Mouse (Mus musculus) ovary, adult 10 weeks (tissue): ENCODE results near the gene Gm10778. TPM values are rescaled to one million over a fixed set of nuclear protein-coding genes. Genes with fewer than 3 reads are reported as not detected.

Experiments used
- polyA plus RNA-seq: library from polyadenylated mRNA; stranded (reverse); fragments of 350-450 nt; fragmentation: Illumina TruSeq; extraction: RNeasy Lipid Tissue Mini Kit (QIAGEN cat#74804); gene quantifications from one replicate; pipeline ENCODE4 v1.2.3, GENCODE M21; 2014

The Gm10778 gene
- 24.8 TPM for polyA plus RNA-seq

DNA sequence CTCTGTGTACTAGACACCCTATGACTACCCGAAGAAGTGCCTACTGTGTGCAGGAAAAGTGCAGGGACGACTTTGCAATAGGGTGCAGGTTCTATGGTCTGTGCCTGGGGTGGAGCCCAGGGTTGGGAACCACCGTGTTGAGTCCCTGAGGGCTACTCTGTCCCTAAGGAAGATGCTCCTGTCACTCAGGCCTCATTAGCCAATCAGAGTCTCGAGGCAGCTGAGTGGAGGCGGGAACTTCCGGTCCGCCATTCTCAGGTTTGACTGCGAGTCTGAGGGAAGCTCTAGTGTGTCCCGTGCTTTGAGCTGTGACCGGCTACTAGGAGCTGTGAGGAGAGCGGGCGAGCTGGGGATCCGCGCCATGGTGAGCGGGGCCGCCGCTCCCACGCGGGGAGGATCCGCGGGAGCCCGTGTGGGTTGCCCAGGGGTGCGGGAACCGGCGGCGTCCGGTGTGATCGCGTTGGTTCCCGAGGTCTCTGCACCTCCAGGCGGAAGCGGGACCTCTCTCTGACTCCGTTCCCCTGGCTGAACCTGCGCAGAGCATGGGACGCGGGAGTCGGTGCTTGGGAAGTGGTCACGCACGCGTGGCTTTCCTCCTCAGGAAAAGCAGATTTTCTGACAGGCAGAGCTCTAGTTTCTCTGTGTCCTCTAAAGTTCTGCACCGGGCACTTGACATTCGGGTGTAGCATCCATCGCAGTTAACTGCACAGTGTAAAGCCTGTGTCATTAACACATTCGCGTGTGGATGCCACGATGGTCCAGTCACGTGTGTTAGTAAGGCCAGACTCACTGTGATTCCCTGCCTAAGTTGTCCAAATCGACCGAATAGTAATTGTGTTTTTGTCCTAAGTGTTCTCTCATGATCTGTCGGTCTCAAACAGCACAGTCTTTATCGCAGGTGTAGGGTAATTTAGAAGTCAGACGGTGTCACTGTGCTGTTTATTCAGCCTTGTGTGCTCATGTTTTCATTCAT, at the start of gene Gm10778:
Gm10778 (plus strand) TSS at position 257 of the 973 bp plus-strand sequence.

DNA sequence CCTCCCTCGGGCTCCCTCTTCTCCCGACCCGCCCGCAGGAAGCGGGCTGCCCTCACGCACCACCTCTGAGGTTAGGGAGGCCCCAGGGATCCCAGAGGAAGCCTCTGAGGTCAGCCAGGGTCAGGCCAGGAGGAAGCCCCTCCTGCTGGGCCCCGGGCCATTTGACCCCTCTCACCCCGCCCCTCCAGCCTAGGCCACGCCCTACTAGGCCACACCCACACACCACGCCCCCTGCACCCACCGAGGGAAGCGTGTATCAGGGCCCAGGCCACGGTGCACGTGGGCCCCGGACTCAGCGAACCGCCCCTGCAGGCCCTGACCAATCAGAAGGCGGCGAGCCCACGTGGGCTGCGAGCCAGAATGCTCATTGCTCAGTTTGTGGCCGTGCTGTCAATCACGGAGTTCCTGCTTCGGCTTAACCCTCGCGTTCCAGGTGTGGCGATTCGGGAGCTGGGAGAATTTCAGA, 48.1 kb upstream of the Gm10778 start, which contains the start of gene Tle6:
Tle6 (minus strand) TSS at position 336 of the 466 bp plus-strand sequence.

DNA sequence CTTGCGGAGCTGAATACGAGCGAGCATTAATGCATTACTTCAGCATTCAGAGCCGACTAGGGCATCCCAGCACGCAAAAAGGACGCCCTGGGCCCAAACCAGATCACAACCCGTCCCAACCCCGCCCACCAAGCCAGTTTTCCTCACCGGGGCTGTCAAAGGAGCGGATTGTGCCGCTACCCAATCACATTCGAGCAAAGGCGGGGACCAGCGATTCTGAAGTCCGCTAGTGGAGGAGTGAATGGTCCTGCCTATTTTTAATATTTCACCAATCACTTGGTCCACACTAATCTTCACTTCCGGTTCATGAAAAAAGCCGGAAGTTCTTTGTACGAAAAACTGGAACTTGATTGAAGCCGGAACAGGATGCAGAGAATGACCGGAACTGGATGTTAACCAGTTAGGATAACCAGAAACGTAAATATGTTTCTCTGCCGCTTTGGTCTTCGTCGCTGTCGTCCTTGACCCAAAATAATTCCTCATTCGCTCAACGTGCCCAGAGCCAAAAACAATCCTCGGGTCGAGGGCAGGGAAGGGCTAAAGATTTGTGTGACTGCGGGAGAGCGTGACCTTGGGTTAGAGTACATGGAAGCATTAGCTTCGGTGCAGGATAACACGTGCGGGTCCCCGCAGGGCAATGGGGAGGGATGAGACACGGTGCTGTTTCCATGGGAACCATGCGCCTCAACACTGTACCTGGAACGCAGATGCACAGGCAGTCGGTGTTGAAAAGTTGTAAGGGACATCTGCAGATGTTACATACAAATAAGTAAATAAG, 42.7 kb upstream of the Gm10778 start, which contains the start of gene BC025920:
BC025920 (plus strand) TSS at position 297 of the 778 bp plus-strand sequence.

DNA sequence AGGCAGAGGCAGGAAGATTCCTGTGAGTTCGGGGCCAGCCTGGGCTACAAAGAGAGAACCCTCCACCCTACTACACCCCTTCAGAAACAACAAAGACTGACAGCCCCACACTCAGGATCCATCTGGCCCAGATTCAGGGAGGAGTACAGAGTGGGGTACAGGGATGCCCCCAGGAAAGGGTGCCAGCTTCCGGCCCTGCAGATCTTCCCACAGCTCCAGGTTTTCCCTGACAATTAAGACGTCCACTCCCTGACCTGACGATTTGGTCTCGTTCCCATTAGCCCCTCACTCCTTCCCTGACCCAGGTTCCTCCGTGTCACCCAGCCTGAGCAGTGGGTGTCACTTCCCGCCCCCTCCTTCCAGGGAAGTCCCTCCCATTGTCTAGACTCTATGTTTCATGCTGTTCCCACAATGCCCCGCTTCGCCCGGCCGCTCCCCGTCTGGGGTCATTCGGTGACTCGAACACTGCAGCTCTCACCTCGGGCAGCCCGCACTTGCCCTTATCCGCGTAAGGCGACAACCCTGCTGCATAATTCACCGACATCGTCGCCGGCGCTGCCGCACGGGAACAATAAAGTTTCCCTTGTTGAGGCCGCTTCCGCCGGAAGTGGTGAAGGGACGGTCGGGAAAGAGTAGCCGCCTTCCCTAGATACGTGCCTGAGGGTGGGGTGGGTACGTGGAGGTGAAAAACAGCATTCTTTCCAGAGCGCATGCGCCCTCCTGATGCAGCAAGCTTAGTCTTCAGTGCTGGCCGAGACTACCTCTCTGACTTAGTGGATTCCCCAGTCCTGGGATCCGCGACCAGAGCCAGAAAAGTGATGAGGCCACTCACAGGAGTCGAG, 21.6 kb upstream of the Gm10778 start, which contains the start of gene Sirt6:
Sirt6 (minus strand) TSS at position 804 of the 842 bp plus-strand sequence.

GRCm38 (mm10) chr10:81628390-81628789, 20.5 kb upstream of the Gm10778 start, which contains the start of gene Ankrd24:
Gene Ankrd24 (plus strand): TSS chr10:81628540.

DNA sequence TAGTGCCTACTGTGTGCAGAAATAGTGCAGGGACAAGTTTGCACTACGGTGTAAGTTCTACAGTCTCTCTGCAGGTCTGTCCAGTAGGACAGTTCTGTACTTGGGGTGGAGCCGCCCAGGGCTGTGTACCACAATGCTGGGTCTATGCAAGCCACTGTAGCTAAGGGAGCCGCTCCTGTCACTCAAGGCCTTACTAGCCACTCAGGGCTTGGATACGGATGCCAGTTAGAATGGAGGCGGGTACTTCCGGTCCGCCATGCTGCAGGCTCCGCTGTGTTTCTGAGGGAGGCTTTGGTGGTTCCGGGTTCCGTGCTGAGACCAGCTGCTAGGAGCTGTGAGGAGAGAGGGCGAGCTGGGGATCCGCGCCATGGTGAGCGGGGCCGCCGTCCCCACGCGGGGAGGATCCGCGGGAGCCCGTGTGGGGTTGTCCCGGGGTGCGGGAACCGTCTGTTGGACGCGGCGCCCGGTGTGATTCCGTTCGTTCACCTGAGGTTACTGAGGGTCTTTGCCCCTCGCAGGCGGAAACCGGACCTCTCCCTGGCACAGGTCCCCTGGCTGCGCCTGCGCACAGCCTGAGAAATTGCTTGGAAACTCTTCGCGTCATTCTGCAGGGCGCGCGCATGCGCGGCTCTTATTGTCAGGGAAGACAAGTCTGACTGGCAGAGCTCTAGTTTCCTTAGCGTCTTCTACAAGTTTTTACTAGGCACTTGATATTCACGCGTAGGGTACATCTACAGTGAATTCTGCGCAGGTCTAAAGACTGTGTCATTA, 55.9 kb downstream of the Gm10778 start, which contains the start of gene Zfp433:
Zfp433 (plus strand) TSS at position 295 of the 771 bp plus-strand sequence.

Other genes with a start within 250 kb of the Gm10778 start
- 14.2 TPM for gene Nfic, start 193.4 kb upstream of the Gm10778 start, polyA plus RNA-seq
- not detected for gene Celf5, start 166.3 kb upstream of the Gm10778 start, polyA plus RNA-seq
- gene Ncln, start 152.7 kb upstream of the Gm10778 start, polyA plus RNA-seq = not detected
- not detected for gene S1pr4, start 148.9 kb upstream of the Gm10778 start, polyA plus RNA-seq
- not detected for gene Gna15, start 124.8 kb upstream of the Gm10778 start, polyA plus RNA-seq
- 1.7 TPM for gene Gna11, start 103.9 kb upstream of the Gm10778 start, polyA plus RNA-seq
- gene Aes, start 89.6 kb upstream of the Gm10778 start, polyA plus RNA-seq = 10.1 TPM
- gene Tle2, start 74.5 kb upstream of the Gm10778 start, polyA plus RNA-seq = 3.3 TPM
- 9.7 TPM for gene Tle6, start 48.0 kb upstream of the Gm10778 start, polyA plus RNA-seq
- 0.77 TPM for gene BC025920, start 42.8 kb upstream of the Gm10778 start, polyA plus RNA-seq
- gene Sirt6, start 21.3 kb upstream of the Gm10778 start, polyA plus RNA-seq = not detected
- gene Ankrd24, start 20.5 kb upstream of the Gm10778 start, polyA plus RNA-seq = 2.0 TPM
- 52.7 TPM for gene Zfp433, start 55.8 kb downstream of the Gm10778 start, polyA plus RNA-seq
- 50.3 TPM for gene Gm3055, start 122.1 kb downstream of the Gm10778 start, polyA plus RNA-seq
- gene Gm4767, start 163.1 kb downstream of the Gm10778 start, polyA plus RNA-seq = 8.1 TPM
- 29.2 TPM for gene Gm32687, start 214.9 kb downstream of the Gm10778 start, polyA plus RNA-seq